Mouse (Mus musculus) cerebellum, adult 2 months (tissue): ENCODE data around the gene St6galnac4.

Experiments used
- CTCF ChIP-seq: fragments of 200-500 bp; IDR thresholded peaks from 2 replicates; pipeline ENCODE4 v1.5.1; 2011; ENCODE audit warnings: low read depth, mild to moderate bottlenecking, control low read depth, low read length, moderate library complexity, borderline replicate concordance; ENCODE audit not compliant: insufficient read depth
- POLR2A ChIP-seq: fragments of 200-500 bp; IDR thresholded peaks from 2 replicates; pipeline ENCODE4 v1.6.1; 2011; ENCODE audit warnings: low read length, control low read depth, borderline replicate concordance; ENCODE audit not compliant: insufficient read depth

DNA sequence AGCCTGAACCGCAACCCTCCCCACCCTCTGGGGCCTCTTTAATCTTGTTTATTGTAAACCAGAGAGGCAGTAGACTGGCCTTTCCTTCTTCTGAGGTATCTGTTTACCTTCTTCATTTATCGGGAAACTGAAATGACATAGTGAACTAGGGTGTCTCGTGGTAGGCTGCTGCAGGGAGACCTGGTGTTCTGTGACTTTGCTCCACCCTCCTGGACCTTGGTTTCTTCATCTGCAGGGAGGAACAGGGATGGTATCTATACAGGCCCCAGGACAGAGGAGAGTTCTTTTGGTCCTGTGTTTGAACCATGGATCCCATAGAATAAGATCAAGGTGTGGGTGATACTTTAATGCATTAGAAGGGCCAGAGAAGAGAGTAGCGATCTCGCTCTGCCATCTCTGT, 35.7 kb upstream of the St6galnac4 start:
- TF ChIP-seq CTCF: no peak
- TF ChIP-seq POLR2A: no peak
